Mouse (Mus musculus) kidney, adult 18-20 months (tissue): ENCODE results near the gene Hist1h4f.
A peak's percentile ranks its signal among the peaks of the same experiment; 100 is the strongest.
"Not testable (repeated sequence)": the region's sequence is repeated elsewhere in the genome, so short reads cannot be mapped to it uniquely, and the experiment has no call there.

ENCODE experiments used
- DNase-seq: peaks from one replicate; pipeline ENCODE4 v3.0.0; 2021

Gene Hist1h4f

DNA sequence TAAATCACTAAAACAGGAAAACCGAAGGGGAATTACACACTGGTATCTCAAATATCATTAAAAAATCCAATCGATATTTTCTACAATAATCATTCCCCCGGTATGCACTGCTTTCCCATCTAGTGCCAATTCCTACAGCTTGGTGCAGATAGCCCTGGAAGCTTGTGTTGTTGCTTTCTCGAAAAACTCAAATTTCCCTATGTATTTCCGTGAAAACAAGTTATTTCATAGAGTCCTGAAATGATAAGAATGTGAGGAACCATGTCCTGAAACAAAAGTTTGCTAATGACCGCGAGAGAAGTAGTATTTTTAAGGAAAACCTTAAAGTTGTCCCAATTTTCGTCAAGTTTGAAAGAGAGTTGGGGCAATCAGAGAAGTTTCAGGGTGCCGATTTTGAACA, 2.9 kb upstream of the Hist1h4f start:
- no peak for DNase-seq

DNA sequence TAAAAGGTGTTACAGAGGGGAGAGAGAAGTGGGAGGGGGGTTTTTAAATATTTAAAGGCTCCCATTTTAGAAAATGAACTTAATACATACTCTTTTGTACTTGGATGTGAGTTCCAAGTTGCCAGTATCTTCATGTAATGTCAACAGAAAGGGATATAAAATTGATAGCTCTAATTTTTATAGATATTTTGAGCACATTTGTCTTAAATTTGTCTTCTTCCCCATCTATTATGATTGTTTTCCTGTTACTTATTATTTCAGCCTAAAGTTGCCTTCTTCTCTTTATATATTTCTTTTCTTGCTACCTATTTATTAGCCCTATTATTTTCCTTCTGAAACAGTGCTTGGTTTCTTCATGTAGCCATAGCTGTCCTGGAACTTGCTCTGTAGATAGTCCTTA, 1.5 kb upstream of the Hist1h4f start, which contains the start of gene Hist1h1d:
TSS of gene Hist1h1d (plus strand) at position 301 of the 400 bp plus-strand sequence.
- DNase-seq, result no peak

GRCm38 (mm10) chr13:23551931-23552914, 775 bp upstream of the Hist1h4f start:
- DNase-seq, result no peak

DNA sequence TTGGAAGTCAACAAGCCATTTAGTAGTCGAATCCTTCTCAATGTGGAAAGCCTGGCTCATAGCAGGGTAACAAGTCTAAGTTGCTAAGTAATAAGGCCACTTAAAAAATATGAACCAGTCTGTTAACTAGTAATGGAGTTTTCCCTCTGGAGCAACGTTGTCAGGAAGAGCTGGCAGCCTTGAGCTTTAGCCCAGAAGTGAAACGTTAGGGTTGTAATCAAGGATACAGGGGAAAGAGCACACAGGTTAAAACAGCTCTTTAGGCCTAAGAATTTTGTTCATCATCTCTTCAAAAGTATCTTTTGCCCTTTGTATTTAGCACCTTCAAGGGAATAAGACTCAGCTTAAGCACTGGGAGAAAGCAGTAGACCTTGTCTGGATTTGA, 695 bp downstream of the Hist1h4f start:
- DNase-seq, result no peak

- DNase-seq, result no peak
Measured at GRCm38 (mm10) chr13:23546694-23547093, 4.8 kb downstream of the Hist1h4f start.

GRCm38 (mm10) chr13:23544787-23545120, 6.7 kb downstream of the Hist1h4f start:
- peak; percentile 25 for DNase-seq

GRCm38 (mm10) chr13:23543965-23544786, 7.3 kb downstream of the Hist1h4f start, which contains the start of gene Hist1h3f:
Gene Hist1h3f (plus strand): TSS chr13:23544052.
- DNase-seq, result peak; percentile 70

DNA sequence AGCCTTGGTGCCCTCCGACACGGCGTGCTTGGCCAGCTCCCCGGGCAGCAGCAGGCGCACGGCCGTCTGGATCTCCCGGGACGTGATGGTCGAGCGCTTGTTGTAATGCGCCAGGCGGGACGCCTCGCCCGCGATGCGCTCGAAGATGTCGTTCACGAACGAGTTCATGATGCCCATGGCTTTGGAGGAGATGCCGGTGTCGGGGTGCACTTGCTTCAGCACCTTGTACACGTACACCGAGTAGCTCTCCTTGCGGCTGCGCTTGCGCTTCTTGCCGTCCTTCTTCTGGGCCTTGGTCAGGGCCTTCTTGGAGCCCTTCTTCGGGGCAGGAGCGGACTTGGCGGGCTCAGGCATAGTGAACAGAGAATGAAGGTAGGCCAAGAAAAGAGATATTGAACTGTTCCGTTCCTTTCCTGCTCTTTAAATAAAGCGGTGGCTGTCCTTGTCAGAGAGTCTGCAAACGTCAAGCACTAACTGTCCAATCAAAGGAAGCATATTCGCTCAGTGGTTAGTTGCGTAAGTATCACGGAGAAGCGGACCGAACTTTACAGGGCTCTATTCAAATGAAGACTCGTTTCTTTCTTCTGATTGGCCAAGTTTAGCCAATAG, 8.3 kb downstream of the Hist1h4f start, which contains the start of gene Hist1h2bh:
TSS of gene Hist1h2bh (minus strand) at position 394 of the 609 bp plus-strand sequence.
- peak; percentile 55 for DNase-seq

DNA sequence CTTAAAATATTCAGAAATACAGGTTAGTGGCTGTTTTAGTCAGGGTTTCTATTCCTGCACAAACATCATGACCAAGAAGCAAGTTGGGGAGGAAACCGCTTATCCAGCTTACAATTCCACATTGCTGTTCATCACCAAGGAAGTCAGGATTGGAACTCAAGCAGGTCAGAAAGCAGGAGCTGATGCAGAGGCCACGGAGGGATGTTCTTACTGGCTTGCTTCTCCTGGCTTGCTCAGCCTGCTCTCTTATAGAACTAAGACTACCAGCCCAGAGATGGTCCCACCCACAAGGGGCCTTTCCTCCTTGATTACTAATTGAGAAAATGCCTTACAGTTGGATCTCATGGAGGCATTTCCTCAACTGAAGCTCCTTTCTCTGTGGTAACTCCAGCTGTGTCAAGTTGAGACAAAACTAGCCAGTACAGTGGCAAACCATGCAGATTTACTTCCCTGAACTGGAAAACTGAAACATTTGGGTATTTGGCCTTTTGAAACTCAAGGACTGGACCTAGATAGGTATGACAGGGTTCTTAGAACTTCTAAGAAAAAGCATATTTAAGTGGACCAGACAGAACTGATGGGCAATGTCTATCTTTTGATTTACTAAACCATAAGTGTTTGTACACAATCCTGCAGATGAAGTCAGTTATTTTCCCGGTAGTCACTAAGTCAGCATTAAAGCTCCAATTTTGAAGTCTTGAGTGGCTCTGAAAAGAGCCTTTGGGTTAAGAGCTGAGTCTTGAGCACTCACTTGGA, 9.0 kb downstream of the Hist1h4f start:
- DNase-seq, result not testable (repeated sequence)

- DNase-seq, result no peak
Measured at GRCm38 (mm10) chr13:23541497-23541896, 10.0 kb downstream of the Hist1h4f start.

GRCm38 (mm10) chr13:23539821-23540220, 11.6 kb downstream of the Hist1h4f start:
- not testable (repeated sequence) for DNase-seq

- DNase-seq, result no peak
Measured at GRCm38 (mm10) chr13:23538249-23538648, 13.2 kb downstream of the Hist1h4f start.

- no peak for DNase-seq
Measured at GRCm38 (mm10) chr13:23537006-23537710, 14.3 kb downstream of the Hist1h4f start.

DNA sequence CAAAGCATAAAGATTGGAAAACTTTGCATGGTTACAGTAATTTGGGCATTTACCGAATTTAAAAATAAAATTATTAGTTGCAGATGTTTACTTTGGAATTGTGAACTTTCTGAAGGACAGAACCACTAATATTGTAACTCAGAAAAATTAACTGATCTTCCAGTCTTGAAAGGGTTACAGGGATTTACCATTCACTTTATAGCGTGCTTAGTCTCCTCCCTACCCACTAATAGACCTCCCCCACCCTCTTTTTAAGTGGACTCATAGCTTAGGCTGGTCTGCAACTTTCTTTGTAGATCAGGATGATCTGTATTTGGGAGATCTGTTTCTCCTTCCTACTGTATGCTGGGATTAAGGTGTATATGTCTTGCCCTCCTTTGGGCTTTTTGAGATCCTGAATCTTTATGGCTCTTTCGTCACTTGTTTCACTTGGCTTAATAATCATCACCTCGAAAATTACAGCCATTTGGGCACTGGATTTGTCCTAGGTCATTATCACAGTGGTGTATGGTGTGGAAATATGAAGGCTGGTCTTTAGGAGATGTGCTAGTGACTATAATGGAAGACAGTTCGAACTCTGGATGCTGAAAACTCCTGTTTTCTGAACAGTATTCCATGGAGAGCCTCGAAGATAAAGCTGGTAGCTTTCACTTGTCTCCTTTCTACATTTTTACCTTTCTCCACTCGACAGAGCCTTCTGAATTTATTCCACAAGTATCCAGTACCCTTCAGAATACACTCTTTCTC, 15.2 kb downstream of the Hist1h4f start:
- DNase-seq, result no peak

- DNase-seq, result peak; percentile 82
Measured at GRCm38 (mm10) chr13:23535137-23536075, 16.0 kb downstream of the Hist1h4f start, which contains the start of gene Hist1h3g. Gene Hist1h3g (plus strand): TSS chr13:23535422.

DNA sequence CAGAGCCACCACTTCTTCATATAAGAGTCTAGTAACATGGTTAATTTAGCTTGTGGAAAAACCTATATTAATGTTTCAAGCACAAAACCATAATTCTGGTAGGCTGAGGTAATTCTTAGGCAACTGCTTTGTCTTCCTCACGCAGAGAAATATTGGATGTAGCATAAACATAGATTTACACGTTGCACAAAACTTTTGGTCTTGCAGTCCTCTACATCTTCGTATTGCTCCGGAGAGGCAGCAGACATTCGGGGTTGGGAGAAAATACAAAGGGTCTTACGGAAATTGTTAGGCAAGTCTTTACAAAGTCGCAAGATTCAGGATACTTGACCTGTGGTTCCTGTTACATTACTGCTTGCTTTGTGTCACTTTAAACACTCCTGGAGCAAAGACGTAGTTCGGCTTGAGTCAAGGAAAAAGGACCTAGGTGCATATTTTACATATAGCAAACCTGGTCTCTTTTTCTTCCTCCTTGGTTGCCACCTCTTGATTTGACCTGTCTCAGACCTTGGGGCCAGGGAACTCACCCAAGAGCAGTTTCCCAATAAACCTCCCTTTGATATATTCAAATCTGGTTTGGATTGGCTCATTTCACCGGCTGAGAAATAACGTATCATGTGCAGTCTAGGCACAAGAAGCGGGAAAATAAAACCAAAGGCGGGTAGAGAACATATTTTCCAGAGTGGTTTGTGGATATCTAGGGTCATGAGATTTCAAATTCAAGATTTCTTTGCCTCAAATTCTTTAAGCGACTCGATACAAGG, 16.9 kb downstream of the Hist1h4f start:
- DNase-seq, result no peak

- DNase-seq, result peak; percentile 40
Measured at GRCm38 (mm10) chr13:23533560-23534367, 17.7 kb downstream of the Hist1h4f start, which contains the start of gene Hist1h2af. Gene Hist1h2af (plus strand): TSS chr13:23533906.
